Mouse (Mus musculus): ENCODE data around the gene Abcc10.

The Abcc10 gene

GRCm38 (mm10) chr17:46285407-46285806 lies 42.7 kb downstream of the Abcc10 start:
- no peak for DNase-seq (ENCODE audit: low read depth, low spot score)

GRCm38 (mm10) chr17:46284653-46285052 lies 43.5 kb downstream of the Abcc10 start:
- DNase-seq (ENCODE audit: low read depth, low spot score), result no peak

- DNase-seq (ENCODE audit: low read depth, low spot score), result no peak
These were observed 44.2 kb downstream of the Abcc10 start for GRCm38 (mm10) chr17:46283911-46284310.

GRCm38 (mm10) chr17:46283140-46283539 lies 45.0 kb downstream of the Abcc10 start:
- no peak for DNase-seq (ENCODE audit: low read depth, low spot score)

- DNase-seq (ENCODE audit: low read depth, low spot score), result peak; percentile 97
These were observed 45.5 kb downstream of the Abcc10 start, which contains the start of gene Tjap1 for GRCm38 (mm10) chr17:46282483-46283123. Gene Tjap1, minus strand, starts transcription at chr17:46283026.

GRCm38 (mm10) chr17:46278011-46278765 lies 50.0 kb downstream of the Abcc10 start:
- no peak for DNase-seq (ENCODE audit: low read depth, low spot score)

- no peak for DNase-seq (ENCODE audit: low read depth, low spot score)
These were observed 50.6 kb downstream of the Abcc10 start for GRCm38 (mm10) chr17:46277586-46277985.

- DNase-seq (ENCODE audit: low read depth, low spot score), result no peak
These were observed 52.6 kb downstream of the Abcc10 start for GRCm38 (mm10) chr17:46275506-46275905.

- DNase-seq (ENCODE audit: low read depth, low spot score), result no peak
These were observed 53.1 kb downstream of the Abcc10 start for GRCm38 (mm10) chr17:46275034-46275433.

- DNase-seq (ENCODE audit: low read depth, low spot score), result no peak
These were observed 53.7 kb downstream of the Abcc10 start for GRCm38 (mm10) chr17:46274465-46274864.

GRCm38 (mm10) chr17:46273803-46274236 lies 54.3 kb downstream of the Abcc10 start:
- peak; percentile 25 for DNase-seq (ENCODE audit: low read depth, low spot score)

- DNase-seq (ENCODE audit: low read depth, low spot score), result no peak
These were observed 55.5 kb downstream of the Abcc10 start for GRCm38 (mm10) chr17:46272675-46273074.

- DNase-seq (ENCODE audit: low read depth, low spot score), result no peak
These were observed 56.1 kb downstream of the Abcc10 start for GRCm38 (mm10) chr17:46272058-46272457.

GRCm38 (mm10) chr17:46269771-46270534 lies 58.2 kb downstream of the Abcc10 start:
- no peak for DNase-seq (ENCODE audit: low read depth, low spot score)

GRCm38 (mm10) chr17:46268026-46268720 lies 60.0 kb downstream of the Abcc10 start:
- DNase-seq (ENCODE audit: low read depth, low spot score), result no peak

GRCm38 (mm10) chr17:46267511-46267910 lies 60.6 kb downstream of the Abcc10 start:
- DNase-seq (ENCODE audit: low read depth, low spot score), result no peak

- DNase-seq (ENCODE audit: low read depth, low spot score), result peak; percentile 43
These were observed 61.2 kb downstream of the Abcc10 start for GRCm38 (mm10) chr17:46266986-46267385.

- DNase-seq (ENCODE audit: low read depth, low spot score), result peak; percentile 89
These were observed 62.1 kb downstream of the Abcc10 start for GRCm38 (mm10) chr17:46265918-46266618.

GRCm38 (mm10) chr17:46265502-46265901 lies 62.6 kb downstream of the Abcc10 start:
- no peak for DNase-seq (ENCODE audit: low read depth, low spot score)

GRCm38 (mm10) chr17:46262201-46262694 lies 65.9 kb downstream of the Abcc10 start:
- DNase-seq (ENCODE audit: low read depth, low spot score), result no peak

GRCm38 (mm10) chr17:46259675-46260074 lies 68.5 kb downstream of the Abcc10 start:
- peak; percentile 36 for DNase-seq (ENCODE audit: low read depth, low spot score)
